Mouse (Mus musculus) neural tube, embryonic 15.5 days (tissue): ENCODE data around the gene Prom2. TPM values are rescaled to one million over a fixed set of nuclear protein-coding genes. Genes with fewer than 3 reads are reported as not detected.

ENCODE experiments used
- ATAC-seq: fragments of 200-750 bp; cut with Nextera tagmentation; 2 replicates; pipeline ENCODE4 v1.8.0; 2017; ENCODE audit warnings: mild to moderate bottlenecking, moderate TSS enrichment, moderate library complexity; ENCODE audit not compliant: low FRiP score
- H3K27ac ChIP-seq: fragments of 300-500 bp; sonication (generic); replicated peaks from 2 replicates; pipeline ENCODE4 v1.5.1; 2015; ENCODE audit warnings: mild to moderate bottlenecking, inconsistent platforms
- H3K27me3 ChIP-seq: fragments of 300-500 bp; sonication (generic); replicated peaks from 2 replicates; pipeline ENCODE4 v1.6.1; 2015; ENCODE audit warnings: inconsistent platforms
- H3K36me3 ChIP-seq: fragments of 300-500 bp; sonication (generic); 2 replicates; pipeline ENCODE4 v1.6.1; 2015; ENCODE audit warnings: inconsistent platforms
- H3K4me1 ChIP-seq: fragments of 300-500 bp; sonication (generic); 2 replicates; pipeline ENCODE4 v1.6.1; 2015; ENCODE audit warnings: inconsistent platforms
- H3K4me2 ChIP-seq: fragments of 300-500 bp; sonication (generic); 2 replicates; pipeline ENCODE4 v1.6.1; 2015; ENCODE audit warnings: inconsistent platforms, mild to moderate bottlenecking, moderate library complexity
- H3K4me3 ChIP-seq: fragments of 300-500 bp; sonication (generic); replicated peaks from 2 replicates; pipeline ENCODE4 v1.5.1; 2015; ENCODE audit warnings: mild to moderate bottlenecking, inconsistent platforms
- H3K9ac ChIP-seq: fragments of 300-500 bp; sonication (generic); replicated peaks from 2 replicates; pipeline ENCODE4 v1.6.1; 2015; ENCODE audit warnings: mild to moderate bottlenecking, inconsistent platforms
- H3K9me3 ChIP-seq: fragments of 300-500 bp; sonication (generic); replicated peaks from 2 replicates; pipeline ENCODE4 v1.6.1; 2016; ENCODE audit warnings: inconsistent platforms
- WGBS: fragments of 180-500 bp; shearing (Covaris S2); methylation state at CpG from one replicate; pipeline ENCODE4 v1.1.7; 2015; ENCODE audit warnings: mixed read lengths; 5-methylcytosine and 5-hydroxymethylcytosine counted together
- polyA plus RNA-seq: library from polyadenylated mRNA; unstranded; fragments of >200 nt; fragmentation: Nextera tagmentation; extraction: Ambion mirVana; gene quantifications from 2 replicates; pipeline ENCODE4 v1.2.1, GENCODE M21; 2015

Gene Prom2
- polyA plus RNA-seq, 1 experiment from 2014 or later = 0.06 TPM

- H3K4me2 ChIP-seq = no peak overlapping the region
- ATAC-seq = no peak
- no peak overlapping the region for H3K27ac ChIP-seq
- no peak overlapping the region for H3K9ac ChIP-seq
- H3K36me3 ChIP-seq = no peaks in the 10 kb centered on the region
- H3K27me3 ChIP-seq = no peaks in the 10 kb centered on the region; the same call in none of the 2 replicates
- no peaks in the 10 kb centered on the region for H3K4me1 ChIP-seq
- H3K4me3 ChIP-seq = no peak overlapping the region
- H3K9me3 ChIP-seq = no peaks in the 10 kb centered on the region
Observed at GRCm38 (mm10) chr2:127549711-127550110, 8.4 kb upstream of the Prom2 start.

- no peak for ATAC-seq
- no peak overlapping the region for H3K4me2 ChIP-seq
- no peaks in the 10 kb centered on the region for H3K4me1 ChIP-seq
- no peak overlapping the region for H3K27ac ChIP-seq
- no peaks in the 10 kb centered on the region for H3K9me3 ChIP-seq
- no peak overlapping the region for H3K9ac ChIP-seq
- peaks cover under 1% of the 10 kb centered on the region for H3K27me3 ChIP-seq
- no peak overlapping the region for H3K4me3 ChIP-seq
- 82% methylated on average over 5 of the region's 5 CpGs for WGBS
- H3K36me3 ChIP-seq = no peaks in the 10 kb centered on the region
Observed at GRCm38 (mm10) chr2:127548342-127549074, 7.2 kb upstream of the Prom2 start.

GRCm38 (mm10) chr2:127541697-127542096 lies 430 bp upstream of the Prom2 start:
- WGBS = 88% methylated on average over 2 of the region's 2 CpGs

GRCm38 (mm10) chr2:127539494-127539893 lies 1.8 kb downstream of the Prom2 start:
- ATAC-seq = no peak
- H3K4me3 ChIP-seq = no peak overlapping the region
- H3K4me1 ChIP-seq = peaks cover 6% of the 10 kb centered on the region
- peaks cover 59% of the 10 kb centered on the region for H3K27me3 ChIP-seq
- H3K9me3 ChIP-seq = no peaks in the 10 kb centered on the region
- H3K27ac ChIP-seq = no peak overlapping the region
- no peak overlapping the region for H3K9ac ChIP-seq
- no peaks in the 10 kb centered on the region for H3K36me3 ChIP-seq
- WGBS = 33% methylated on average over 4 of the region's 4 CpGs
- no peak overlapping the region for H3K4me2 ChIP-seq

More at GRCm38 (mm10) chr2:127541697-127542096, 430 bp upstream of the Prom2 start:
- no peaks in the 10 kb centered on the region for H3K9me3 ChIP-seq
- H3K4me1 ChIP-seq = peaks cover 6% of the 10 kb centered on the region
- no peak overlapping the region for H3K9ac ChIP-seq
- no peaks in the 10 kb centered on the region for H3K36me3 ChIP-seq
- no peak overlapping the region for H3K4me3 ChIP-seq
- ATAC-seq = no peak
- H3K4me2 ChIP-seq = no peak overlapping the region
- no peak overlapping the region for H3K27ac ChIP-seq
- peaks cover 59% of the 10 kb centered on the region for H3K27me3 ChIP-seq

GRCm38 (mm10) chr2:127537548-127537947 lies 3.7 kb downstream of the Prom2 start:
- no peak overlapping the region for H3K27ac ChIP-seq
- no peak overlapping the region for H3K4me3 ChIP-seq
- 73% methylated on average over 3 of the region's 3 CpGs for WGBS
- H3K27me3 ChIP-seq = peaks cover 52% of the 10 kb centered on the region
- no peaks in the 10 kb centered on the region for H3K36me3 ChIP-seq
- no peak for ATAC-seq
- H3K9ac ChIP-seq = no peak overlapping the region
- peaks cover 6% of the 10 kb centered on the region for H3K4me1 ChIP-seq
- no peaks in the 10 kb centered on the region for H3K9me3 ChIP-seq
- no peak overlapping the region for H3K4me2 ChIP-seq

- H3K27me3 ChIP-seq = peaks cover 30% of the 10 kb centered on the region
- no peak overlapping the region for H3K27ac ChIP-seq
- H3K36me3 ChIP-seq = no peaks in the 10 kb centered on the region
- H3K9me3 ChIP-seq = no peaks in the 10 kb centered on the region
- no peak for ATAC-seq
- no peaks in the 10 kb centered on the region for H3K4me1 ChIP-seq
- no peak overlapping the region for H3K9ac ChIP-seq
- no peak overlapping the region for H3K4me3 ChIP-seq
- H3K4me2 ChIP-seq = no peak overlapping the region
- 83% methylated on average over 9 of the region's 9 CpGs for WGBS
Observed at GRCm38 (mm10) chr2:127535363-127535762, 5.9 kb downstream of the Prom2 start.

- H3K9me3 ChIP-seq = no peaks in the 10 kb centered on the region
- no peak overlapping the region for H3K9ac ChIP-seq
- no peaks in the 10 kb centered on the region for H3K4me1 ChIP-seq
- no peak for ATAC-seq
- H3K36me3 ChIP-seq = no peaks in the 10 kb centered on the region
- 13% methylated on average over 9 of the region's 9 CpGs for WGBS
- H3K27ac ChIP-seq = no peak overlapping the region
- no peak overlapping the region for H3K4me2 ChIP-seq
- H3K27me3 ChIP-seq = peaks cover 3% of the 10 kb centered on the region; the same call in 1 of the 2 replicates
- H3K4me3 ChIP-seq = no peak overlapping the region
Observed at GRCm38 (mm10) chr2:127532379-127532778, 8.9 kb downstream of the Prom2 start.

- no peaks in the 10 kb centered on the region for H3K4me1 ChIP-seq
- H3K9ac ChIP-seq = no peak overlapping the region
- H3K9me3 ChIP-seq = no peaks in the 10 kb centered on the region
- H3K27me3 ChIP-seq = peaks cover 3% of the 10 kb centered on the region; the same call in 1 of the 2 replicates
- no peak overlapping the region for H3K27ac ChIP-seq
- H3K36me3 ChIP-seq = no peaks in the 10 kb centered on the region
- no peak overlapping the region for H3K4me2 ChIP-seq
- ATAC-seq = no peak
- H3K4me3 ChIP-seq = no peak overlapping the region
- WGBS = 88% methylated on average over 2 of the region's 2 CpGs
Observed at GRCm38 (mm10) chr2:127531592-127531991, 9.7 kb downstream of the Prom2 start.

GRCm38 (mm10) chr2:127530418-127530817 lies 10.8 kb downstream of the Prom2 start:
- Histone ChIP-seq H3K4me3 (no peak overlapping the region), H3K4me1 (no peaks in the 10 kb centered on the region), H3K9me3 (no peaks in the 10 kb centered on the region), H3K27ac (no peak overlapping the region), H3K4me2 (no peak overlapping the region), H3K9ac (no peak overlapping the region), H3K36me3 (no peaks in the 10 kb centered on the region), H3K27me3 (peaks cover 3% of the 10 kb centered on the region; the same call in 1 of the 2 replicates)
- WGBS = 55% methylated on average over 3 of the region's 3 CpGs
- no peak for ATAC-seq

GRCm38 (mm10) chr2:127525004-127525775 lies 16.1 kb downstream of the Prom2 start:
- Histone ChIP-seq H3K27ac (no peak overlapping the region), H3K4me1 (peaks cover 32% of the 10 kb centered on the region), H3K27me3 (no peaks in the 10 kb centered on the region), H3K9ac (no peak overlapping the region), H3K4me2 (no peak overlapping the region), H3K9me3 (no peaks in the 10 kb centered on the region), H3K36me3 (no peaks in the 10 kb centered on the region), H3K4me3 (no peak overlapping the region)
- ATAC-seq = no peak
- WGBS = 78% methylated on average over 3 of the region's 3 CpGs

- WGBS = 46% methylated on average over 7 of the region's 7 CpGs
- no peak for ATAC-seq
- peak overlapping the region; percentile 28; the same call in 1 of the 2 replicates for H3K27ac ChIP-seq
Observed at GRCm38 (mm10) chr2:127523950-127524729, 17.1 kb downstream of the Prom2 start.

More at GRCm38 (mm10) chr2:127523950-127524729, 17.1 kb downstream of the Prom2 start:
- Histone ChIP-seq H3K4me3 (no peak overlapping the region), H3K4me1 (peaks cover 40% of the 10 kb centered on the region), H3K27me3 (no peaks in the 10 kb centered on the region), H3K36me3 (no peaks in the 10 kb centered on the region), H3K4me2 (no peak overlapping the region), H3K9me3 (no peaks in the 10 kb centered on the region), H3K9ac (no peak overlapping the region)
